Mouse (Mus musculus): Measurements from ENCODE around the gene Ndufb8. TPM values are rescaled to one million over a fixed set of nuclear protein-coding genes. Genes with fewer than 3 reads are reported as not detected.
A peak's percentile ranks its signal among the peaks of the same experiment; 100 is the strongest.

Gene Ndufb8
- polyA plus RNA-seq, 1 experiment from 2014 or later, result 485 TPM

GRCm38 (mm10) chr19:44510534-44511175, 44.6 kb downstream of the Ndufb8 start:
- peak overlapping the region; percentile 47 for H3K4me3 ChIP-seq
- 4% methylated on average over 12 of the region's 12 CpGs for WGBS
- ATAC-seq (ENCODE audit: insufficient number of reproducible peaks, insufficient read depth, low FRiP score, low TSS enrichment, low read depth), result no peak
- H3K27me3 ChIP-seq, result peaks cover 91% of the 10 kb centered on the region
- no peaks in the 10 kb centered on the region for H3K9me3 ChIP-seq
- H3K4me2 ChIP-seq, result peak overlapping the region; percentile 22; the same call in 1 of the 2 replicates
- peaks cover 30% of the 10 kb centered on the region for H3K4me1 ChIP-seq
- no peak overlapping the region for H3K27ac ChIP-seq
- no peaks in the 10 kb centered on the region for H3K36me3 ChIP-seq
- H3K9ac ChIP-seq, result no peak overlapping the region

- 76% methylated on average over 4 of the region's 4 CpGs for WGBS
- H3K9ac ChIP-seq, result no peak overlapping the region
- no peaks in the 10 kb centered on the region for H3K4me1 ChIP-seq
- ATAC-seq (ENCODE audit: insufficient number of reproducible peaks, insufficient read depth, low FRiP score, low TSS enrichment, low read depth), result no peak
- no peak overlapping the region for H3K27ac ChIP-seq
- H3K4me3 ChIP-seq, result no peak overlapping the region
- H3K27me3 ChIP-seq, result peaks cover 60% of the 10 kb centered on the region
- H3K4me2 ChIP-seq, result no peak overlapping the region
- H3K9me3 ChIP-seq, result no peaks in the 10 kb centered on the region
- no peaks in the 10 kb centered on the region for H3K36me3 ChIP-seq
Measured at GRCm38 (mm10) chr19:44502741-44503140, 52.5 kb downstream of the Ndufb8 start.

- no peaks in the 10 kb centered on the region for H3K9me3 ChIP-seq
- H3K27me3 ChIP-seq, result peaks cover 52% of the 10 kb centered on the region
- no peak overlapping the region for H3K4me2 ChIP-seq
- no peak for ATAC-seq (ENCODE audit: insufficient number of reproducible peaks, insufficient read depth, low FRiP score, low TSS enrichment, low read depth)
- no peak overlapping the region for H3K4me3 ChIP-seq
- no peak overlapping the region for H3K27ac ChIP-seq
- WGBS, result 75% methylated on average over 6 of the region's 6 CpGs
- no peaks in the 10 kb centered on the region for H3K4me1 ChIP-seq
- no peak overlapping the region for H3K9ac ChIP-seq
- H3K36me3 ChIP-seq, result no peaks in the 10 kb centered on the region
Measured at GRCm38 (mm10) chr19:44501925-44502324, 53.3 kb downstream of the Ndufb8 start.

- H3K27me3 ChIP-seq, result peaks cover 47% of the 10 kb centered on the region
- WGBS, result 39% methylated on average over 5 of the region's 5 CpGs
- H3K9me3 ChIP-seq, result no peaks in the 10 kb centered on the region
- H3K36me3 ChIP-seq, result no peaks in the 10 kb centered on the region
- H3K27ac ChIP-seq, result no peak overlapping the region
- ATAC-seq (ENCODE audit: insufficient number of reproducible peaks, insufficient read depth, low FRiP score, low TSS enrichment, low read depth), result no peak
- H3K4me1 ChIP-seq, result no peaks in the 10 kb centered on the region
- H3K4me2 ChIP-seq, result no peak overlapping the region
- no peak overlapping the region for H3K4me3 ChIP-seq
- no peak overlapping the region for H3K9ac ChIP-seq
Measured at GRCm38 (mm10) chr19:44500240-44500639, 55.0 kb downstream of the Ndufb8 start.

- H3K9me3 ChIP-seq, result no peaks in the 10 kb centered on the region
- no peaks in the 10 kb centered on the region for H3K36me3 ChIP-seq
- no peak overlapping the region for H3K4me2 ChIP-seq
- H3K4me1 ChIP-seq, result no peaks in the 10 kb centered on the region
- no peak for ATAC-seq (ENCODE audit: insufficient number of reproducible peaks, insufficient read depth, low FRiP score, low TSS enrichment, low read depth)
- H3K27ac ChIP-seq, result no peak overlapping the region
- H3K9ac ChIP-seq, result no peak overlapping the region
- 53% methylated on average over 6 of the region's 6 CpGs for WGBS
- peaks cover 53% of the 10 kb centered on the region for H3K27me3 ChIP-seq
- no peak overlapping the region for H3K4me3 ChIP-seq
Measured at GRCm38 (mm10) chr19:44498936-44499335, 56.3 kb downstream of the Ndufb8 start.

Other genes starting within 250 kb of the Ndufb8 start
- gene Scd4, start 222.3 kb downstream of the Ndufb8 start, polyA plus RNA-seq (2015; fragmentation: Nextera tagmentation; extraction: Ambion mirVana), result 0.15 and 0.25 TPM in 2 replicates
- 6.7 and 9.0 TPM in 2 replicates for gene Scd1, start 147.6 kb downstream of the Ndufb8 start, polyA plus RNA-seq (2015; fragmentation: Nextera tagmentation; extraction: Ambion mirVana)
- 0.21 and 0.25 TPM in 2 replicates for gene Wnt8b, start 62.0 kb downstream of the Ndufb8 start, polyA plus RNA-seq (2015; fragmentation: Nextera tagmentation; extraction: Ambion mirVana)
- gene Sec31b, start 9.6 kb downstream of the Ndufb8 start, polyA plus RNA-seq (2015; fragmentation: Nextera tagmentation; extraction: Ambion mirVana), result 0.29 and 0.49 TPM in 2 replicates
- gene Gm20538, start 2.6 kb downstream of the Ndufb8 start, polyA plus RNA-seq (2015; fragmentation: Nextera tagmentation; extraction: Ambion mirVana), result not detected in 2 replicates
- 29.3 and 32.1 TPM in 2 replicates for gene Hif1an, start 7.4 kb upstream of the Ndufb8 start, polyA plus RNA-seq (2015; fragmentation: Nextera tagmentation; extraction: Ambion mirVana)
- 0.22 TPM in 1 of 2 replicates, not detected in the other for gene Pax2, start 200.6 kb upstream of the Ndufb8 start, polyA plus RNA-seq (2015; fragmentation: Nextera tagmentation; extraction: Ambion mirVana)